25 mouse cellular contexts compared by ENCODE assay signal in genomic region chr9:120114051-120114788, GRCm38 (mm10). TPM values are rescaled to one million over a fixed set of nuclear protein-coding genes. Genes with fewer than 3 reads are reported as not detected.
DNase-seq lines count a peak whose midpoint lies in the region; ATAC-seq and TF ChIP-seq lines count a peak whose summit lies in the region.
"Had no signal": no experiment of that assay in that cellular context is flagged by ENCODE, and none has a peak within 500 bp of the region (broad histone marks: within the 10 kb centered on the region; RNA-seq: fewer than 3 reads in every experiment).

No protein-coding gene starts in this region.

- no peak overlapping the region for H3K9ac ChIP-seq in midbrain, embryonic 14.5 days (replicated peaks; ENCODE audit: low read length)
- peak overlapping the region; percentile 79 for H3K9ac ChIP-seq in liver, embryonic 15.5 days
- H3K9ac ChIP-seq: midbrain, embryonic 13.5 days had no signal

- intact Hi-C loops in heart, postnatal 25 days (cut with DNase I): no loop called here
- intact Hi-C loops in left cerebral cortex, postnatal 4 days (cut with DNase I): no loop called here

- ATAC-seq in midbrain, embryonic 14.5 days (ENCODE audit: low FRiP score, low TSS enrichment): no peak
- ATAC-seq in liver, embryonic 15.5 days (ENCODE audit: insufficient read depth): no peak
- ATAC-seq: inflammation-experienced regulatory T-cells, adult 6 months; midbrain, embryonic 13.5 days had no signal

- peaks cover 26% of the 10 kb centered on the region for H3K36me3 ChIP-seq in heart, embryonic 10.5 days
- peaks cover 23% of the 10 kb centered on the region for H3K36me3 ChIP-seq in midbrain, embryonic 10.5 days
- H3K36me3 ChIP-seq in midbrain, embryonic 14.5 days (ENCODE audit: control insufficient read depth, insufficient read depth, low read length): peaks cover 29% of the 10 kb centered on the region
- peaks cover 31% of the 10 kb centered on the region for H3K36me3 ChIP-seq in liver, embryonic 15.5 days (replicated peaks)

- H3K27me3 ChIP-seq in heart, embryonic 10.5 days (ENCODE audit: insufficient read depth, poor library complexity, severe bottlenecking): no peaks in the 10 kb centered on the region
- H3K27me3 ChIP-seq in midbrain, embryonic 10.5 days (ENCODE audit: low read depth, poor library complexity, severe bottlenecking): no peaks in the 10 kb centered on the region
- H3K27me3 ChIP-seq in midbrain, embryonic 14.5 days (ENCODE audit: control insufficient read depth, insufficient read depth, low read length): no peaks in the 10 kb centered on the region
- H3K27me3 ChIP-seq in liver, embryonic 15.5 days: no peaks in the 10 kb centered on the region
- H3K27me3 ChIP-seq: midbrain, embryonic 13.5 days had no signal

- no peak for TF ChIP-seq CTCF in bone marrow, adult 2 months (IDR thresholded peaks at IDR 0.05; ENCODE audit: control insufficient read depth, insufficient read depth, low read length)

- H3K9me3 ChIP-seq in heart, embryonic 10.5 days: no peaks in the 10 kb centered on the region
- no peaks in the 10 kb centered on the region for H3K9me3 ChIP-seq in midbrain, embryonic 10.5 days (replicated peaks)
- H3K9me3 ChIP-seq in midbrain, embryonic 14.5 days (ENCODE audit: control insufficient read depth, low read length): no peaks in the 10 kb centered on the region
- H3K9me3 ChIP-seq in liver, embryonic 15.5 days (replicated peaks): no peaks in the 10 kb centered on the region
- H3K9me3 ChIP-seq: midbrain, embryonic 13.5 days had no signal

- peak overlapping the region; percentile 79; the same call in 1 of the 2 replicates for H3K27ac ChIP-seq in heart, embryonic 10.5 days
- peak overlapping the region; percentile 19; the same call in 1 of the 2 replicates for H3K27ac ChIP-seq in midbrain, embryonic 10.5 days (replicated peaks)
- no peak overlapping the region for H3K27ac ChIP-seq in midbrain, embryonic 14.5 days (replicated peaks; ENCODE audit: low read depth, low read length)
- H3K27ac ChIP-seq in bone marrow, adult 2 months (ENCODE audit: control insufficient read depth, insufficient read depth, low read depth, low read length, poor library complexity): peak overlapping the region; percentile 93
- peak overlapping the region; percentile 99 for H3K27ac ChIP-seq in liver, embryonic 15.5 days (replicated peaks)
- H3K27ac ChIP-seq: midbrain, embryonic 13.5 days had no signal

- WGBS in heart, embryonic 10.5 days: 88% methylated on average over 17 of the region's 17 CpGs
- 91% methylated on average over 17 of the region's 17 CpGs for WGBS in midbrain, embryonic 10.5 days
- 89% methylated on average over 17 of the region's 17 CpGs for WGBS in midbrain, embryonic 14.5 days
- WGBS in bone marrow, adult 2 months: 76% methylated on average over 17 of the region's 17 CpGs
- WGBS in liver, embryonic 15.5 days (ENCODE audit: insufficient replicate concordance): 71% methylated on average over 17 of the region's 17 CpGs

- TF ChIP-seq POLR2A in bone marrow, adult 2 months (IDR thresholded peaks at IDR 0.05; ENCODE audit: borderline replicate concordance, control insufficient read depth, low read depth, low read length): no peak

- no peak overlapping the region for H3K4me2 ChIP-seq in midbrain, embryonic 14.5 days (ENCODE audit: low read length)
- H3K4me2 ChIP-seq in liver, embryonic 15.5 days: peak overlapping the region; percentile 96
- H3K4me2 ChIP-seq: midbrain, embryonic 13.5 days had no signal

- H3K4me3 ChIP-seq in heart, embryonic 10.5 days: no peak overlapping the region
- no peak overlapping the region for H3K4me3 ChIP-seq in midbrain, embryonic 10.5 days
- no peak overlapping the region for H3K4me3 ChIP-seq in midbrain, embryonic 14.5 days (replicated peaks; ENCODE audit: low read depth, low read length)
- H3K4me3 ChIP-seq in bone marrow, adult 2 months (replicated peaks; ENCODE audit: control insufficient read depth, low read depth, low read length): peak overlapping the region; percentile 35
- H3K4me3 ChIP-seq in liver, embryonic 15.5 days (replicated peaks): peak overlapping the region; percentile 68
- H3K4me3 ChIP-seq: midbrain, embryonic 13.5 days; myocyte had no signal

- DNase-seq in heart, embryonic 10.5 days (ENCODE audit: low spot score): peak; percentile 75
- no peak for DNase-seq in heart, postnatal 25 days (ENCODE audit: low spot score)
- no peak for DNase-seq in midbrain, embryonic 10.5 days (ENCODE audit: low spot score)
- no peak for DNase-seq in midbrain, embryonic 14.5 days
- no peak for DNase-seq in embryo, embryonic 9.5 days (ENCODE audit: extremely low spot score)
- no peak for DNase-seq in left cerebral cortex, postnatal 4 days
- DNase-seq: adrenal gland, postnatal 14 days; cerebellum, adult 18-20 months; cerebellum, postnatal 36 days; gastrocnemius, postnatal 25 days; kidney, postnatal 4 days; lung, embryonic 14.5 days; thymus, adult 2 months had no signal

- peaks cover 22% of the 10 kb centered on the region for H3K4me1 ChIP-seq in heart, embryonic 10.5 days
- H3K4me1 ChIP-seq in midbrain, embryonic 10.5 days: peaks cover 10% of the 10 kb centered on the region
- peaks cover 7% of the 10 kb centered on the region for H3K4me1 ChIP-seq in midbrain, embryonic 14.5 days (ENCODE audit: control insufficient read depth, insufficient read depth, low read length)
- H3K4me1 ChIP-seq in bone marrow, adult 2 months (ENCODE audit: control insufficient read depth, insufficient read depth, low read length): peaks cover 10% of the 10 kb centered on the region; the same call in 1 of the 2 replicates
- peaks cover 87% of the 10 kb centered on the region for H3K4me1 ChIP-seq in liver, embryonic 15.5 days (replicated peaks)

RNA-seq across cellular contexts. Expression of gene Slc25a38, which starts 4.0 kb away (rescaled TPM):
- polyA plus RNA-seq in heart, embryonic 10.5 days (2016; fragmentation: Nextera tagmentation; extraction: Ambion mirVana): 39.8 and 42.1 TPM in 2 replicates
- 10 to 100 TPM; 16.7 to 18.4 TPM for total RNA-seq in heart, postnatal 25 days (2021)
- polyA plus RNA-seq in midbrain, embryonic 10.5 days (2016; fragmentation: Nextera tagmentation; extraction: Ambion mirVana): 40.4 and 42.1 TPM in 2 replicates
- 36.8 and 43.2 TPM in 2 replicates for polyA plus RNA-seq in midbrain, embryonic 14.5 days (2014; fragmentation: Nextera tagmentation; extraction: Ambion mirVana)
- polyA plus RNA-seq in bone marrow, adult 2 months (2011; ENCODE audit: insufficient read depth, insufficient read length, low replicate concordance, missing spikeins): 111 and 154 TPM in 2 replicates
- polyA plus RNA-seq in liver, embryonic 15.5 days (2015; fragmentation: Nextera tagmentation; extraction: Ambion mirVana): 130 and 137 TPM in 2 replicates
- total RNA-seq in left cerebral cortex, postnatal 4 days (2021): 10 to 100 TPM; 24.7 to 27.1 TPM

RNA-seq across cellular contexts. Expression of gene Rpsa, which starts 13.3 kb away (rescaled TPM):
- 1,047 and 1,189 TPM in 2 replicates for polyA plus RNA-seq in heart, embryonic 10.5 days (2016; fragmentation: Nextera tagmentation; extraction: Ambion mirVana)
- total RNA-seq in heart, postnatal 25 days (2021): 100 to 1,000 TPM; 545 TPM
- polyA plus RNA-seq in midbrain, embryonic 10.5 days (2016; fragmentation: Nextera tagmentation; extraction: Ambion mirVana): 1,349 and 1,575 TPM in 2 replicates
- 1,176 and 1,335 TPM in 2 replicates for polyA plus RNA-seq in midbrain, embryonic 14.5 days (2014; fragmentation: Nextera tagmentation; extraction: Ambion mirVana)
- 1,523 and 1,859 TPM in 2 replicates for polyA plus RNA-seq in bone marrow, adult 2 months (2011; ENCODE audit: insufficient read depth, insufficient read length, low replicate concordance, missing spikeins)
- 830 and 871 TPM in 2 replicates for polyA plus RNA-seq in liver, embryonic 15.5 days (2015; fragmentation: Nextera tagmentation; extraction: Ambion mirVana)
- 1,000 to 10,000 TPM in 1 of 2 experiments, 100 to 1,000 TPM in 1; 996 to 1,006 TPM for total RNA-seq in left cerebral cortex, postnatal 4 days (2021)

RNA-seq across cellular contexts. Expression of gene Ccr8, which starts 22.3 kb away (rescaled TPM):
- not detected in 2 replicates for polyA plus RNA-seq in heart, embryonic 10.5 days (2016; fragmentation: Nextera tagmentation; extraction: Ambion mirVana)
- not detected for total RNA-seq in heart, postnatal 25 days (2021)
- polyA plus RNA-seq in midbrain, embryonic 10.5 days (2016; fragmentation: Nextera tagmentation; extraction: Ambion mirVana): not detected in 2 replicates
- not detected in 2 replicates for polyA plus RNA-seq in midbrain, embryonic 14.5 days (2014; fragmentation: Nextera tagmentation; extraction: Ambion mirVana)
- not detected in 2 replicates for polyA plus RNA-seq in bone marrow, adult 2 months (2011; ENCODE audit: insufficient read depth, insufficient read length, low replicate concordance, missing spikeins)
- 0.07 TPM in 1 of 2 replicates, not detected in the other for polyA plus RNA-seq in liver, embryonic 15.5 days (2015; fragmentation: Nextera tagmentation; extraction: Ambion mirVana)
- not detected for total RNA-seq in left cerebral cortex, postnatal 4 days (2021)
- total RNA-seq: adrenal gland, postnatal 14 days; gastrocnemius, postnatal 25 days; layer of hippocampus, postnatal 10 days; left cerebral cortex, postnatal 10 days had no signal
- polyA plus RNA-seq: embryonic facial prominence, embryonic 11.5 days; forebrain, embryonic 11.5 days; heart, embryonic 14.5 days; hindbrain, embryonic 11.5 days; kidney, embryonic 14.5 days; midbrain, embryonic 13.5 days; myocyte had no signal

RNA-seq across cellular contexts. Expression of gene Mobp, which starts 35.3 kb away (rescaled TPM):
- not detected in 2 replicates for polyA plus RNA-seq in heart, embryonic 10.5 days (2016; fragmentation: Nextera tagmentation; extraction: Ambion mirVana)
- under 1 TPM; 0.08 to 0.49 TPM for total RNA-seq in heart, postnatal 25 days (2021)
- 0.22 and 0.73 TPM in 2 replicates for polyA plus RNA-seq in midbrain, embryonic 10.5 days (2016; fragmentation: Nextera tagmentation; extraction: Ambion mirVana)
- polyA plus RNA-seq in midbrain, embryonic 14.5 days (2014; fragmentation: Nextera tagmentation; extraction: Ambion mirVana): not detected in 2 replicates
- 7.3 TPM in 1 of 2 replicates, not detected in the other for polyA plus RNA-seq in bone marrow, adult 2 months (2011; ENCODE audit: insufficient read depth, insufficient read length, low replicate concordance, missing spikeins)
- not detected in 2 replicates for polyA plus RNA-seq in liver, embryonic 15.5 days (2015; fragmentation: Nextera tagmentation; extraction: Ambion mirVana)
- total RNA-seq in left cerebral cortex, postnatal 4 days (2021): under 1 TPM; 0.16 to 0.20 TPM
- total RNA-seq: adrenal gland, postnatal 14 days; gastrocnemius, postnatal 25 days had no signal
- polyA plus RNA-seq: heart, embryonic 14.5 days; hindbrain, embryonic 11.5 days; kidney, embryonic 14.5 days; lung, embryonic 14.5 days; myocyte; thymus, adult 2 months had no signal

RNA-seq across cellular contexts. Expression of gene Cx3cr1, which starts 44.5 kb away (rescaled TPM):
- 1.1 and 4.1 TPM in 2 replicates for polyA plus RNA-seq in heart, embryonic 10.5 days (2016; fragmentation: Nextera tagmentation; extraction: Ambion mirVana)
- total RNA-seq in heart, postnatal 25 days (2021): 1 to 10 TPM; 3.0 to 5.1 TPM
- polyA plus RNA-seq in midbrain, embryonic 10.5 days (2016; fragmentation: Nextera tagmentation; extraction: Ambion mirVana): 5.9 and 6.7 TPM in 2 replicates
- polyA plus RNA-seq in midbrain, embryonic 14.5 days (2014; fragmentation: Nextera tagmentation; extraction: Ambion mirVana): 3.4 and 5.0 TPM in 2 replicates
- polyA plus RNA-seq in bone marrow, adult 2 months (2011; ENCODE audit: insufficient read depth, insufficient read length, low replicate concordance, missing spikeins): 0.97 and 2.7 TPM in 2 replicates
- polyA plus RNA-seq in liver, embryonic 15.5 days (2015; fragmentation: Nextera tagmentation; extraction: Ambion mirVana): 2.7 and 3.5 TPM in 2 replicates
- 10 to 100 TPM in 1 of 2 experiments, 1 to 10 TPM in 1; 9.7 to 11.2 TPM for total RNA-seq in left cerebral cortex, postnatal 4 days (2021)
- polyA plus RNA-seq: myocyte had no signal

Comparison
In these comparisons a context has a peak if more than half of its experiments do, and no peak if none do; other contexts are left out.
1. H3K4me3 ChIP-seq: peak in bone marrow, adult 2 months (single experiment) and liver, embryonic 15.5 days (single experiment); none in heart, embryonic 10.5 days (single experiment), midbrain, embryonic 10.5 days (single experiment) and midbrain, embryonic 14.5 days (single experiment).